Mouse (Mus musculus) activated CD4-positive, CD25-positive, alpha-beta regulatory T cell, adult 4 months (primary cell): ENCODE measurements around the gene Kif23. TPM values are rescaled to one million over a fixed set of nuclear protein-coding genes. Genes with fewer than 3 reads are reported as not detected.

Experiments used
- ATAC-seq: one replicate; pipeline ENCODE4 v1.8.0; 2017
- polyA plus RNA-seq, 2 experiments: library from polyadenylated mRNA; unstranded; fragments of 100-300 nt; shearing (Covaris generic); gene quantifications; one replicate each; pipeline ENCODE4 v1.2.1; 2017

Kif23 gene
- polyA plus RNA-seq, 2 experiments from 2014 or later: 29.4 to 40.1 TPM

DNA sequence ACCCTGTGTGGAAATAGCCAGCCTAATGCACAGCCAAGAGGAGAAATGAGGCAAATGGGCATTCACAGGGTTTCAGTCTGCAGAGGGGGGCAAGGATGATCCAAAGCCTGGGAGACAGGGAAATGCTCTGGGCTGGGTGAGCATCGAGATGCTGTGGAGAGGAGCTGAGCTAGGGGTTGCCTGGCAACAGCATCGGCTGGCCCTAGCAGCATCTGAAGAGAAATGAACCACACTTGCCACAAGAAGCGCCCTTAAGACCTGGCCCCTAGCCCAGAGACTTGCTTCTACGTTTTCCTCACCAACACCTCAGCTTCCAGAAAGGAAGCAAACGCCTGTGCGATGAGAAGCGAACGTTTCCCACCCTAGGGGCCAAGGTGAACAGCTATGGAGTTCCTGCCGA is 44.1 kb downstream of the Kif23 start:
- ATAC-seq: no peak

DNA sequence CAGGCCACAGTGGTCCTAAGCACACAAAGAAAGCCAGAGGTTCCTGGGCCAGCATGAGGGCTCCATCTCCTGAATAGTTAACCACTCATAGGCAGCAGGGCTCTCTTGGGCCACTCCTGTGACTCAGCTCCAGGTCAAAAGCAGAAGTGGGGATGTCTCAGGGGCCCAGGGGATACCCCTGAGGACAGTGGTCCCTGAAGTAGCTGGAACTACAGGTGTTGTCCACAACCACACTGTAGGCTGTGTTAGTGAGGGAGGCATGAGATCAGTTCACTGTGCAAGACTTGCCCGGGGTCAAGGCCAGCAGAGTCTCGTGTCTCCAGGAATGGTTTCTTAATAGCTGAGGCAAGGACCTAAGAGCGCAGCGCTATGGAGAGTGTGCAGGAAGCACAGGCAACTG is 45.0 kb downstream of the Kif23 start:
- no peak for ATAC-seq

DNA sequence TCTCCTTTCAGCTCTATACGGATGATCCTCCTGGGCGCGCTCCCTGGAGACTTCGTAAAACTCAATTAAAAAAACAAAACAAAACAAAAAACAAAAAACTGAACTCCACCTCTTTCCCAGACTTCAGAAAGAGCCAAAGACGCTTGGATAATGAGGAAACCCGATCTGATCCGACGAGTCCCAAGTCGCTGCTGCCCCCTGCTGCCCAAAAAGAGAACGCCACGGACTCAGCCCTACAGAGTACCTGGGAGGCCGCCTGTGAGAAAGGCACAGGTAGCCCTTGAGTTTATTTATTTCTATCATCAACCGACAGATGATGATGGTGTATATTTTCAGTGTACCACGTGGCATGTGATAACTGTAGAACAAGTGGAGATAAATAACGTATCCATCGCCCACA is 46.8 kb downstream of the Kif23 start:
- ATAC-seq: no peak

DNA sequence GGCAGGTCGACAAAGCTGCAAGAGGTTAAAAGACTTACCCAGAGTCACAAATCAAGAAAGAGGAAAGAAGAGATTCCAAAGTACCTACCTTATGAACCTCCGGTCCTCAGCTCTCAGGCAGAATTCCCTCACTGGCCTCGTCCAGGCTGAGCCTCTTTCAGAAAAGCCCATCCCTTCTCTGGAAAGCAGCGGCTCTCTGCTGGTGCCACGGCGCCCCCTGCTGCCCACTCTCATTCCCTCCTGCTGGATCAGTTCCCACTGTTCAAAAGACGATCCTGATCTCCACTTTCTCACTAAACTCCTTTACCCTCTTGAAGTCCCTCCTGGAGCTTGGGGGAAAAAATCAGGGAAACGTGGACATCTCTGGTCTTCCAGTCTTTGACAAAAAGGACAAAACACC is 48.2 kb downstream of the Kif23 start:
- no peak for ATAC-seq

DNA sequence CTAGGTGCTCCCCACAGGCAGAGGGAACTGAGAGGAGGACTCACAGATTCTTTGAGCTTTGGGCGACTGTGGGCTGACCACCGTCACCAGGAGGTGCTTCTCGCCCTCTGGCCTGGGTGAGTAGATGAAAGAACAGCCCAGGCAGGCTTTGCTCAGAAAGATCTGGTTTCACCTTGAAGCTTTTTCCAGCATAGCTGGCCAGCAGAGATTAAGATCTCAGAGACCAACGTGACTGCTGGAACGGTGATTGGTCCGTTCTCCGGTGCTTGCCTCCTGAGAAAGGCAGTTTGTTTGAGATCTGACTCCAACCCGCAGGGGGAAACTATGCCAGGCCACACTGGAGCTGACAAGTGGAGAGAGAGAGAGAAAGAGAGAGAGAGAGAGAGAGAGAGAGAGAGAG is 51.6 kb downstream of the Kif23 start:
- ATAC-seq: no peak

DNA sequence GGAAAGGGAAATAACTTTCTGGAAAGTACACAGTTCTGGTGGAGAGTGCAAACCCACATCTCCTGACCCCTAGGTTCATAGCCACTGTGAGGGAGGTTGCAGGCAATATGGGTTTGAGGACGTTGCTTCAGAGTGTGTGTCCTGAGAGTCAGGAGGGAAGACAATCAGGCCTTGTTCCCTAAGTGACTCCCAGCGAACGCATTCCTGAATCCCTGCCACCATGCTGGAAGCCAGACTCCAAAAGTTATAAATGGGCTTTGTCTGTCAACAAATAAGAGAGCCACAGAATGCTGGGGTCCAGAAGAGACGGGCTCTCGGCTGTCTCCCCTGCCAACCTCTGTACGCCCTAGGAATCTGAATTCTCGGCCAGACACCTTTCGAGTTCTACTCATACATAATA is 56.7 kb downstream of the Kif23 start:
- ATAC-seq: no peak

DNA sequence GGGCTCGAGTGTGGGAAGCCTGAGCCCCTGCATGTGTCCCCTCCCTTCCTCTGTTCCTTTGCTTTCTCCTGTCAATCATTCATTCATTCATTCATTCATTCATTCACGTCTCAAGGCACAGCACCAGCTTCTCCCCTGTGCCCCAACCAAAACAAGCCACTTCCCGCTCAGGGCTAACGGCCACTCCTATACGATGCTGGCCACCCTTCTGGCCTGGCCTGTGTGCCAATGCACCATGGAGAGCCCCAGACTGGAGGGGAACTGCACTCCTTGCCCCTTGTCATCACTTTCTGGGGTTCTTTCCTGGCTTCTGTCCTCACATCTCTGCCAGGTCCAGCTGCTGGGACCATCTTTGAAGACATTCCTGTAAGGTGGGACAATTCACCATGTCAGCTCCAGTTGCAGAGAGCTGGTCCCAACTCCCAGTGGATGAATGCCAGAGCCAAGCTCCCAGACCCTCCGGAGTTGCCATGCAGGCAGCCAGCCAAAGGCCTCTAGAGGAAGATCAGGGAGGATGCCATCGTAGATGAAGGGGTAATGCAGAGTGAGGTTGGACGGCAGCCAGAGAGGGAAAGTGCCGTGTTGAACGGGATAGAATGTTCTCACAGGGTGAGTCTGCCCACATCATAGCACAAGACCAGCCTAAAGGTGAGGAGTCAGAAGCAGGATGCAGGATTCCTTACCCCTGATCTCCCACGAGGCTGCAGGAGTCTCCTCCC is 58.8 kb downstream of the Kif23 start:
- ATAC-seq: no peak

DNA sequence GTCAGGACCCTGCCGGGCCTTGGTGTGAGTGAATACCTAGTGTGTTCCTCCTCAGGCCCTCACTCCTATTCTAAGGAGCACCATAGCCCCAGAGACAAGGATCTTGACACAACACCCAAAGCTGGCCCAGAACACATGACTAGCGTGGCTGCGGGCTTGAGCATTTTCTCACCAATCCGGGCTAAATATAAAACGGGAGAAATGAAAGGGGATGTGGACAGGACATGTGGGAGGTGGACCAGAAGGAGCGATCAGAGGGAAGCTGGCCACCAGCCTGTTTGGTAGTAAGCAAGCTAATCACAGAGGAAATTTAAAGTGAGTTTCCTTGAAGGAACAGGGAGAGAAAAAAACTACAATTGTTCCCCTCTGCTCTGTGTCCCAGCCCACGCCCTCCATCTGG is 60.6 kb downstream of the Kif23 start:
- no peak for ATAC-seq

DNA sequence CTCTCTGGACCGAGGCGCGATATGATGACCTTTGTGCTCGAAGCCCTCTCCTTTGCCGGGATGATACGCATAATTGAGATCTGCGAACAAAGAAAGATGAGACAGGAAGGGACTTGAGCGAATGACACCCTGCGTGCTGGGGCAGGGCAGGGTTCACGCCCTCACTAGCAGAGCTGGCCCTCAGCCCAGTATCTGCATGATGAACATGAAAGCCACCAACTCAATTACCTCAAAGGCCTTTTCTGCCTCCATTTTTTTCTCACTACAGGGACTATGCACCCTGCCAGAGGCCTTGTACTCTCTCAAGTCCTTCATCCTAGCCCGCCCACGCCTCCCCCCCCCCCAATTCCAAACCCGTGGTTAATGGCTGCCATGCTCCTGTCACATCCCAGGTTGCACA is 61.6 kb downstream of the Kif23 start:
- ATAC-seq: no peak

DNA sequence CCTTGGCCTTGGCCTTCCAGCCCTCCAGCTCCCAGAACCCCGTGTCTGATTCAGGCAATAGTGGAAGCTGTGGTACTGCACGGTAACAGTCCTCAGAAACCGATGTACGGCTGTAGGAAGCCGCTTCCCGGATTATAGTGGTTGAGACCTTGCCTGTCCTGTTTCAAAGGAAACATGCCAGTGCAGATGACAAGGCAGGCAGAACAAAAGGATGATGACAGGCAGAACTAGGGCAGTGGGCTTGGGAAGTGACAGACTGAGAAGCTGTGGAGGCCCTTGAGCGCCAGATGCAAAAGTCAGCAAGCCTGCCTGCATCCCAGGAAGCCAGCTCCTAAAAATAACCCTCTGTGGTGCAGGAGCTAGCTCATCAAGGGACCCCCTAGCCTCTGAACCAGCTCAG is 62.2 kb downstream of the Kif23 start:
- no peak for ATAC-seq

DNA sequence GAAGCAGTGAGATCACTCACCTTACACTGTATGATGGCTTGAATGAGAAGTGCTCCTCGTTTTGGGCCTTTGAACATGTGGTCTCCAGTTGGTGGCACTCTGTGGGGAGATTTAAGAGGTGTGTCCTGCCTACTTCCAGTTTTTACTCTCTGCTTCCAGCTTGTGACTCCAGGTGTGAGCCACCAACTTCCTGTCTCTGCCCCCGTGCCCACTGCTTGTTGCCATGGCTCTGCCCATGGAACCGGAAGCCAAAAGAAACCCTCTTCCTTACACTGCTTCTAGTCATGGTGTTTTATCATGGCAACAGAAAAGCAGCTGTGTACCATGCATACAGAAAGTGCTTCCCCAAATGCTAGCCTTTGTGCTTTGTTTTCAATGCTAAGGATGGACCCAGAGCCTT is 64.4 kb downstream of the Kif23 start:
- no peak for ATAC-seq

DNA sequence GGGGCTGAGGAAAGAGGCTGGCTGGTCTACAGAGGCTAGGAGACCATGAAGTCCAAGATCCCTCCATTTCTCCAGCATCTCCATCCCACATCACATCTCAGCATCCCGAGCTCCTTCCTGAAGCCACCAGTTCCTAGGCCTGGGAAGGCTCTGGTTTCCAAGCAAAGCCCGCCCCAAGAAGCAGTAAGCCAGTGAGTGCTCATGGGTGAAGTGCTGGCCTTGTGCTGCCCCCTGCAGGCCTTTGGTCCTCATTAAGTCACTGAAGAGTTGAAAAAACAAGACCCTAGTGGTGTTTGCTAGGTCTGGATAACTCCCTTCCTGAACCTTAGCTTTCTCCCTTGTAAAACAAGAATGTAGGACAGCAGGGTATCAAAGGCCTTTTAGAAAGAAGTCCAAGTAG is 67.7 kb downstream of the Kif23 start:
- no peak for ATAC-seq

DNA sequence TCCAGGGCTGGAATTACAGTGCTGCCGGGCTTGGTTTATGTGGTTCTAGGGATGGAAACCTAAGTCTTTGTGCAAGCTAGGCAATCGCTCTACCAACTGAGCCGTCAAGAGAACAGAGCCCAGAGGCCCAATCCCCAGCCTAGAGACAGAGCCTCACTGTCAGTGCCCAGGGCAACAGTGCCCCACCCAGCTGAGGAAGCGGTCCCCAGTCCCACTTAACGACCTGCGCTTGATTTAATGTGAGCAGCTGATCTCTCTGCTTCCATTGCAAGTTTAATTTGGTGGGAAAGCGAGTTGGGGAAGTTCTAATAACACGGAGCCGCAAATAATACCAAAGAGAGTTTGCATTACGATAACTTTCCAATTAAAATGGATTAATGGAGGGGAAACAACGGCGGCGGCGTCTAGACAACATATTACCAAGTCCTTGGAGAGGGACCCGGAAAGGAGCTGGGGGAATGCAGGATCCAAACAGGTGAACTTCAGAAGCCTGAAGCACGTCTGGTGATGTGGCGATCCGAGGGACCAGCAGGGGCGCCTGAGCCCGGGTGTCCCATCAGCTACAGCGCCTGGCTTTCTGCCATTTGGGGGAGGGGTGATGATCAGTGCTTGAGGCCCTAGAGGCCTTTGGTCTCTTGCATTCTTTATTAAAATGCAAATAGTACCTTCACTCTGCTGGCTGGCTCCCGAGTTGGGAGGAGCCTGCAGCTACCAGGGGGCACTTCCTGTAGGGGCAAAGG is 69.0 kb downstream of the Kif23 start:
- ATAC-seq: no peak

DNA sequence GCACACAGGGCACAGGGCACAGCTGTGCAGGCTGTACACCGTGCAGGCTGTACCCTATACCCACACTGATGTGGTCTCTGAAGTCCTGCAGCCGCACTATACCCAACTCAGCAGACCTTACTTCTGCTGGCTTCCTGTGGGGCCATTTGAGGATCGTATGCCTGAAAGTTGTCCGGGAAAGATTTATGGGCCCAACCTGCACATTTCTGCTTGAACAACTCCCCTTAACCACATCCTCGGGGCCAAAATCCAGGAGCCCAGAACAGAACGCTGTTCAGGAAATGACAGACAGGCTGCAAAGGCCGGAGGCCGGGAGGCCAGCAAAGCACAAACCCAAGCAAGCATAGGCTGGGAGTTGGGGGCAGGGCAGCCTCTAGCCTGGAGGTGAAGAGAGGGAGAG is 73.2 kb downstream of the Kif23 start:
- ATAC-seq: no peak

DNA sequence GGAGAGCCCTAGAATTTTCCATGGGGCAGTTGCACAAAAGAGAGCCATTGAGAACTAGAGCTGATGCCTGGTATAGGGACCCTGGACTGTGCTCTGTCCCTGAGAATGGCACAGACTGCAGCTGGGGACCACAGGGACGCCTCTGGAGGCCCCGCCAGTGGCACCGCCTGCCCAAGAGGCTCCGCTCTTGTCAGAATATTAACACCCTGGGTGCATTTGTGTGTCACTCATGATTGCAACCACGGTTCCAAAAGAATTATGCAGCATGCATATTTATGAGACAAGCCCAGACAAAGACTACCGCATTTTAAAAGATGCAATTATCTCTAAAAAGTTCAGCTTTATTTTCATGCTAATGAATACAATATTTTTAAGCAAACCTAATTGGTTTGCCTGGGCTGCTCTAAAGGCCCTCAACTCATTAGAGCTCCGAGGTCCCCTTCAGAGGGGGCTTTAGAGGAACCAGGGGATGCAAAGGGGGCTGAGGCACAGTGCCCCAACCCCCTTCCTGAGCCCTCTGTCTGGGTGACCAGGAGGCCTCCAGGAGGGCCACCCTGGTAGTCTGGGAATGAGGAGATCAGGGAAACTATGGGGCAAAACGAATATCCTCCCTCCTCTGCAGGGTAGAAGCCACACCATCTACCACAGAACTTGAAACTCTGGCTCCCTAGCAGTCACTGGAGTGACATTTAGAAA is 74.2 kb downstream of the Kif23 start:
- ATAC-seq: no peak

DNA sequence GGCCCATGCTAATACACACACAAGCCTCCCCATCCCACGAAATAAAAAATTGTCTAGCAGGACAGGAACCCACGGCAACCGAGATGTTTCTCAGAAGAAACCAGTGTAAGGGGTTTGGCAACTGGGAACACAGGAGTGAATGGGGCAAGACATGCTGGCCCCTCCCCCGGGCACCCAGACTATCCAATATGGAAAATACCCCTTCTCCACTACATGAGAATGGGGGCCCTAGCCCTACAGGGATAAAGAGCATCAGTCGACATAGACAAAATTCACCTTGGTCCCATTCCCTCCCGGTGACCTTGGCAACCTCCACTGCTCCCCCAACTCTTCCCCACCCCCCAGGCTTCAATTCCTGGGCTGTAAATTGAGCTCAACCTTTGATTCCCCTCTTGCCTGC is 74.7 kb downstream of the Kif23 start:
- no peak for ATAC-seq

DNA sequence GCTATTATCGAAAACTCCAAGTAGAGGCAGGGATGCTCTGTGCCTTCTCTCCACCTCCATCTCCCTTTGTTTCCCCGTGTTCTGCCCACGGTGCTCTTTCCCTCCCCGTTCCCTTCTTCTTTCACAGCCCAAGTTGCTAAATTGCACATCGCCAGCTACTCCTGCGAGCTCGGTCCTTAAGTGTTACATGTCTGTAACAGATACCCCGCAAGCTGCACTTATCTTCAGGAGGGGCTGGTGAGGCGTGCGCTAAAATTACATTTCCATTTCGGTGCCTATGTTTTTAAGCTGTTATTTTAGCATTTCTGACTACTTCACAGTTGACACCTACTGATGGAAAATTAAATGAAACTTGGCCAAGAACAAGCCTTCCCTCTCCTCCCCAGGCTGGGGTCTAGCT is 78.9 kb downstream of the Kif23 start:
- ATAC-seq: no peak

Other genes with a start within 250 kb of the Kif23 start
- gene Rplp1, start 32.2 kb downstream of the Kif23 start, polyA plus RNA-seq: 1,000 to 10,000 TPM; 3,627 to 3,817 TPM
- gene Paqr5, start 80.1 kb upstream of the Kif23 start, polyA plus RNA-seq: under 1 TPM in 1 of 2 experiments, not detected in 1; 0.26 TPM
- 1 to 10 TPM; 4.7 to 5.4 TPM for gene Glce, start 175.9 kb upstream of the Kif23 start, polyA plus RNA-seq